Mouse (Mus musculus): ENCODE data around the gene Impg2. TPM values are rescaled to one million over a fixed set of nuclear protein-coding genes. Genes with fewer than 3 reads are reported as not detected.

Impg2 gene
- total and polyA plus RNA-seq, 3 experiments, result 0.38 TPM; not detected in 2

- H3K9me3 ChIP-seq (replicated peaks), result no peaks in the 10 kb centered on the region
- DNase-seq (ENCODE audit: low spot score) (no peak), ATAC-seq (ENCODE audit: extremely low read depth, insufficient number of reproducible peaks, low FRiP score, poor library complexity, severe bottlenecking) (no peak)
- no peaks in the 10 kb centered on the region for H3K36me3 ChIP-seq (replicated peaks)
- no peaks in the 10 kb centered on the region for H3K4me1 ChIP-seq (ENCODE audit: insufficient read depth, low read depth, low read length)
- no peaks in the 10 kb centered on the region for H3K27me3 ChIP-seq (ENCODE audit: insufficient read depth, low read length)
- TF ChIP-seq CTCF (IDR thresholded peaks at IDR 0.05; ENCODE audit: low read depth, low read length) (no peak), GATA1 (IDR thresholded peaks at IDR 0.05; ENCODE audit: borderline replicate concordance, low read length) (no peak), TAL1 (conservative IDR thresholded peaks at IDR 0.05; ENCODE audit: low read depth, low read length) (no peak), POLR2AphosphoS5 (IDR thresholded peaks at IDR 0.05; ENCODE audit: insufficient replicate concordance, low read depth, low read length) (no peak), GATA2 (IDR thresholded peaks at IDR 0.05; ENCODE audit: borderline replicate concordance, low read depth, low read length) (no peak)
- no peak overlapping the region for H3K4me3 ChIP-seq (ENCODE audit: low read depth, low read length)
These were observed 103.5 kb downstream of the Impg2 start for GRCm38 (mm10) chr16:56307575-56307974.

- Histone ChIP-seq H3K36me3 (replicated peaks) (no peaks in the 10 kb centered on the region), H3K4me1 (ENCODE audit: insufficient read depth, low read depth, low read length) (no peaks in the 10 kb centered on the region), H3K27me3 (ENCODE audit: insufficient read depth, low read length) (no peaks in the 10 kb centered on the region), H3K9me3 (replicated peaks) (no peaks in the 10 kb centered on the region), H3K4me3 (ENCODE audit: low read depth, low read length) (no peak overlapping the region)
- no peak for TF ChIP-seq CTCF (IDR thresholded peaks at IDR 0.05; ENCODE audit: low read depth, low read length)
- TF ChIP-seq POLR2AphosphoS5 (IDR thresholded peaks at IDR 0.05; ENCODE audit: insufficient replicate concordance, low read depth, low read length), result no peak
- no peak for TF ChIP-seq GATA1 (IDR thresholded peaks at IDR 0.05; ENCODE audit: borderline replicate concordance, low read length)
- TF ChIP-seq GATA2 (IDR thresholded peaks at IDR 0.05; ENCODE audit: borderline replicate concordance, low read depth, low read length), result no peak
- no peak for TF ChIP-seq TAL1 (conservative IDR thresholded peaks at IDR 0.05; ENCODE audit: low read depth, low read length)
- ATAC-seq (ENCODE audit: extremely low read depth, insufficient number of reproducible peaks, low FRiP score, poor library complexity, severe bottlenecking) (no peak), DNase-seq (ENCODE audit: low spot score) (no peak)
These were observed 107.2 kb downstream of the Impg2 start for GRCm38 (mm10) chr16:56311291-56311690.

Other genes starting within 250 kb of the Impg2 start
- gene Rpl24, start 238.0 kb upstream of the Impg2 start, total RNA-seq (2014; fragmentation: Nextera tagmentation), result 410 and 496 TPM in 2 replicates
- gene Rpl24, start 238.0 kb upstream of the Impg2 start, total RNA-seq (2017), result 1,331 and 1,386 TPM in 2 replicates
- gene Rpl24, start 238.0 kb upstream of the Impg2 start, polyA plus RNA-seq (2012), result 62.5 and 148 TPM in 2 replicates
- gene Zbtb11, start 230.4 kb upstream of the Impg2 start, total RNA-seq (2014; fragmentation: Nextera tagmentation), result 37.0 and 37.6 TPM in 2 replicates
- 35.1 and 42.3 TPM in 2 replicates for gene Zbtb11, start 230.4 kb upstream of the Impg2 start, total RNA-seq (2017)
- 6.8 TPM in 2 replicates for gene Zbtb11, start 230.4 kb upstream of the Impg2 start, polyA plus RNA-seq (2012)
- 176 and 198 TPM in 2 replicates for gene Pcnp, start 174.6 kb upstream of the Impg2 start, total RNA-seq (2014; fragmentation: Nextera tagmentation)
- 106 and 113 TPM in 2 replicates for gene Pcnp, start 174.6 kb upstream of the Impg2 start, total RNA-seq (2017)
- gene Pcnp, start 174.6 kb upstream of the Impg2 start, polyA plus RNA-seq (2012), result 30.9 and 31.6 TPM in 2 replicates
- gene Trmt10c, start 166.5 kb upstream of the Impg2 start, total RNA-seq (2014; fragmentation: Nextera tagmentation), result 28.4 and 35.4 TPM in 2 replicates
- 38.6 and 43.8 TPM in 2 replicates for gene Trmt10c, start 166.5 kb upstream of the Impg2 start, total RNA-seq (2017)
- 13.6 and 15.4 TPM in 2 replicates for gene Trmt10c, start 166.5 kb upstream of the Impg2 start, polyA plus RNA-seq (2012)
- 115 and 130 TPM in 2 replicates for gene Senp7, start 156.0 kb upstream of the Impg2 start, total RNA-seq (2014; fragmentation: Nextera tagmentation)
- gene Senp7, start 156.0 kb upstream of the Impg2 start, total RNA-seq (2017), result 29.4 and 37.4 TPM in 2 replicates
- gene Senp7, start 156.0 kb upstream of the Impg2 start, polyA plus RNA-seq (2012), result 18.6 and 20.5 TPM in 2 replicates